In genomic region chr14:12133163-12133562, GRCm38 (mm10) we compare ENCODE assay signal across 15 mouse cellular contexts.
"Had no signal": no experiment of that assay in that cellular context is flagged by ENCODE, and none has a peak within 500 bp of the region (broad histone marks: within the 10 kb centered on the region; RNA-seq: fewer than 3 reads in every experiment).

No protein-coding gene starts in this region.

- H3K36me3 ChIP-seq: limb, embryonic 15.5 days; liver, embryonic 13.5 days; neural tube, embryonic 15.5 days had no signal

- DNase-seq: kidney, adult 8-10 months; kidney, postnatal 36 days; layer of hippocampus, adult 9-11 months; layer of hippocampus, postnatal 36 days; liver, embryonic 13.5 days; liver, postnatal 0 days; lung, postnatal 10 days; midbrain, embryonic 14.5 days; right cerebral cortex, adult 18-20 months; thymus, postnatal 4 days had no signal

- H3K27ac ChIP-seq: limb, embryonic 15.5 days; liver, embryonic 13.5 days; macrophage; neural tube, embryonic 15.5 days; stomach, postnatal 0 days had no signal

- H3K4me3 ChIP-seq: limb, embryonic 15.5 days; liver, embryonic 13.5 days; myocyte; neural tube, embryonic 15.5 days had no signal

- H3K4me2 ChIP-seq: limb, embryonic 15.5 days; liver, embryonic 13.5 days; neural tube, embryonic 15.5 days had no signal

- H3K9ac ChIP-seq: limb, embryonic 15.5 days; liver, embryonic 13.5 days; liver, postnatal 0 days; neural tube, embryonic 15.5 days had no signal

- H3K9me3 ChIP-seq: limb, embryonic 15.5 days; liver, embryonic 13.5 days; neural tube, embryonic 15.5 days had no signal

- H3K4me1 ChIP-seq: limb, embryonic 15.5 days; liver, embryonic 13.5 days; neural tube, embryonic 15.5 days had no signal

- ATAC-seq: liver, postnatal 0 days had no signal

- H3K27me3 ChIP-seq: limb, embryonic 15.5 days; liver, embryonic 13.5 days; neural tube, embryonic 15.5 days had no signal
